Mouse (Mus musculus): Measurements from ENCODE around the gene Dst.

Dst gene

GRCm38 (mm10) chr1:34139871-34140471 is 231.9 kb downstream of the Dst start:
- DNase-seq, result no peak

DNA sequence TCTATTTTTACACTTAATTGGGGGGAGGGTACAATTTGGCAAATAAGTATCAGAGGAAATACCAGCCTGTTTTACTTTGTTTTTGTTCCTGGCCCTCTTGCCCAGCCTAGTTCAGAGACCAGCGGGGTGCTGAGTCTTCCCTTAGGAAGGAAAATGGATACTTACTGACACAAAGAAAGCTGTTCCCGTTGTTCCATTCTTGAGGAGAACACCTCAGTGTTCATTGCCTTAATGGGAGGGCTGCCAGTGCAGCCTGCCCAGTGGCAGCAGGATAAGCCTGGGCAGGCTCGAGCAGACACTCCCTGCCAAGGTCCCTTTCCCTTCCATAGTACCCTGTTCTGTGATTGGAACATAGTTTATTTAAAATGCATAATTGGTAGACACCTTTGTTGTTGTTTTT is 232.7 kb downstream of the Dst start:
- DNase-seq, result no peak

- DNase-seq, result no peak
These were observed 235.0 kb downstream of the Dst start for GRCm38 (mm10) chr1:34142951-34143580.

DNA sequence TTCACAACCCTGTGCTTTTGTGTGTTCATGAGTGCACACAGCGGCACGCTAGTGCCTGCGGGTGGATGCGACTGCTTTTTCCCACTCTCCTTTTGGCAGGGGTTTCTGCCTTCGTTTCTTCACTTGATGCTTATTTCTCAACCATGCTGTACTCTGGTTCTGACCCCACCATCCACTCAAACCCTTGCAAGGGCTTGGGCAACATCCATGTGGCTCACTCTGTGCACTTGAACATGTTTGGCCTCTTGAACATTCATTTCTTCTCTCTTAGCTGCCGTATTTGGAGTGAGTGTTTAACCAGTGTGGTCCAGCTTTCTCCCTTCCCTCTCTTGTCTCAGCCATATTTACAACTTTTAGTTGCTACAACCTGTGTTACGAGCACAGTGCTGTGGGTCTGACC is 236.8 kb downstream of the Dst start:
- DNase-seq, result no peak

DNA sequence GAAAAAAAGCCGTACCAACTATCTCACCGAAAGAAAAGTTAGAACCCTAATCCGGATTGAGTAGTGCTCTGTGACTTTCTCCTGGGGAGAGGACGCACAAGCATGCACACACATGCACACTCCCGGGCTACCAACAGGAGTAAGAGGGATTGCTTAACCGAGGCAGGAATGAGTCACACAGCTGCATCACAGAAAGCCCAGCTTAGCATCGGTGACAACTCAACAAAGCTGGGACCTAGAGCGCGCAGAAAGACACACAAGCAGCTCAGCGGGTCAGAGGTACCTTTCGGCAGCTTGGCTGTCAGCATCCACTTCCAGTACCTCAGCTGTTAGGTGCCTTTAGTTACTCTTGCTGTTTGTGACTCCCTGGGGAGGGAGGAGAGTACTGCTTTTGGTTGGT is 240.0 kb downstream of the Dst start:
- DNase-seq, result no peak

GRCm38 (mm10) chr1:34150416-34151093 is 242.5 kb downstream of the Dst start:
- no peak for DNase-seq

DNA sequence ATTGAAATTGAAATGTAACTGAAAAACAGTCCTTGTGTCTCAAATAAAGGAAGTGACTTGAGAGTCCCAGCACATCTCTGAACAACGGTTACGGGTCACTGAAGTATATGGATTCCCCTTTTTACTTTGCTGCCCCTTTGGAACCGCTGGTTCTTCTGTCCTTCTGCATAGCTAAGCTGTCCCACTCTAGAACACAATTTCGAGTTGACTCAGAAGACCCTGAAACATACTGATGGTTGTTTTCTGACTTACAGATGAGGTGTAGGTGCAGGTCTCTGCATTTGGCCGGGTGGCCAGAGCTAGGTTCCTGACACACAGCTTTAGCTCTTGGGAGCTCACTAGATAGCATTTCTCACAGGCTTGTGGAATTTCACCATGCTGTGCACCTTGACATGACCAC is 244.7 kb downstream of the Dst start:
- no peak for DNase-seq

DNA sequence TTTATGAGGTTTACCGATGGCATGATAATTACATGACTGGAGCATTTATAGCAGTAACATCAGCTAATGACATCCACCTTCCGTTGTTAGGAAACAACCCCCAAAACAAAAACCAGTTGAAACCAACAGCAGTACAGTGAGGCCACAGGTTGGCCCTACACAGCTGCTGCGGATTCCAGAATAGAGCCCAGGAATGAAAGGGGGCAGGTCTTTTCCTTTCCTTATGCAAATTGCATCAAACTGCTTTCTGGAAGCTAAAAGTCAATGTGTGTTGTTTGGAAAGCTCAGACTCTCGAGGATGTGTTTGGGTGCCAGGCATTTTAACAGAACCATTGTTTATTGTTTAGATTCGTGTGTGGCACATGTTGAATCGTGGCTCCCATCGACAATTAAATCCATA is 248.0 kb downstream of the Dst start:
- DNase-seq, result no peak

DNA sequence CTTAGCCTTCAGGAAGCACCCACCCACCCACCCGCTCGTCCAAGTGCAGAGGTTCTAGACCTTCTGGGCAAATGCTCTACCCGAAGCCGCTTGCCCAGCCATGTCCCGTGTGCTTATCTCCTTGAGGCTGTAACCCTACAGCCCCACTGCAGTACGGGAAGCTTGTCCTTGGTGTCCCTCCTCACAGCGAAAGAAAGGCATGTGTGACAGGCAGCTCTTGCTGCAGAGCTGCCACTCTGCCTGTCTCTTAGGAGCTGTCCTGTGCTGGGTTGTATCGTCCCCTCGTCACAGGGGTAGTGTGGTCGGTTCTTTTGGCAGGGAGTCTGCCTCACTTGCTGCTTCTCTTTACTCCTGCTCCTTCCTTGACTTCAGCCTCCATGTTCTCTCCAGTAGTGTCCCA is 249.7 kb downstream of the Dst start:
- DNase-seq, result no peak

DNA sequence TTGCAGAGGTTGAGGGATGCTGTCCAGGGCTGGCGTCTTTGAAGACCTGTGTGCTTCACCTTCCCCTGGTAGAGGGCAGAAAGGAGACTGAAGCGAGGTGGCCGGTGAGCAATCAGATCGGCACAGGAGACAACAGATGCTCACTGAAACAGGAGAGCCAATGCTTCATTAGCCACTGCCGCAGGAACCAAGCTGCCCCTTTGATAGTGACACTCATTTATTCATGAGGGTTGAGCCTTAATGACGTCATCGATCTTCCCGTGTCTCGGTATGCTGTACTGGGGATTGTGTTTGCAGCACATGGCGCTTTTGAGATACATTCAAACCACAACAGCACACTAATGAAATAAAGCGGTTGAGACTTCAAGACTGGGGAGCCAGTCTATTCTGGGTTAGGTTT is 250.8 kb downstream of the Dst start:
- DNase-seq, result no peak

GRCm38 (mm10) chr1:34159898-34160297 is 251.9 kb downstream of the Dst start:
- DNase-seq, result no peak

GRCm38 (mm10) chr1:34164616-34165295 is 256.7 kb downstream of the Dst start:
- DNase-seq, result peak; percentile 93

- DNase-seq, result no peak
These were observed 257.9 kb downstream of the Dst start for GRCm38 (mm10) chr1:34165926-34166325.

DNA sequence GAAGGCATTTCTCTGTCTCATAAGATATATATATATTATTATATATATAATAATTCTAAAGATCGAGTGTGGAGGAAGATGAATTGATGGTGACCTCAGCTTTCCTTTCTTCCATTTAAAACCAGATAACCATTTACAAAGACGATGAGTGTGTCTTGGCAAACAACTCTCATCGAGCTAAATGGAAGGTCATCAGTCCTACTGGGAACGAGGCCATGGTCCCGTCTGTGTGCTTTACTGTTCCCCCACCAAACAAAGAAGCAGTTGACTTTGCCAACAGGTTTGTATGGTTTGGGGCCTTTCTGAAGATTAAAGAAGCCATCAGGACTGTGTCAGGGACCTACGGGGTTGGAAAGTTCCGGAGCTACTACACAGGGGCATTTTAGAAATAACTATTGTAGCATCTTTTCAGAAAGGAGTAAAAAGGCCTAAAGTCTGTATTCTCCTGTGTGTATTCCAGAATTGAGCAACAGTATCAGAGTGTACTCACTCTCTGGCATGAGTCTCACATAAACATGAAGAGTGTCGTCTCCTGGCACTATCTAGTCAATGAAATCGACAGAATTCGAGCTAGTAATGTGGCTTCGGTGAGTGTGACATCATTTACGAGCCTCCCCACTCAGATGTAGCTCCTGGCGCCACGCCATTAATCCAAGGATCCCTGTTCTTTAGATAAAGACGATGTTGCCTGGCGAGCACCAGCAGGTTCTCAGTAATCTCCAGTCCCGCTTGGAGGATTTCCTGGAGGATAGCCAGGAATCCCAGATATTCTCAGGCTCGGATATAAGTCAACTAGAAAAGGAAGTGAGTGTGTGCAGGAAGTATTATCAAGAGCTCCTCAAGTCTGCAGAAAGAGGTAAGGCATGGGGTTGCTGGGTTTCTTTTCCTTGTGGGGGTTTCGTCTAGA is 259.4 kb downstream of the Dst start:
- DNase-seq, result peak; percentile 42

DNA sequence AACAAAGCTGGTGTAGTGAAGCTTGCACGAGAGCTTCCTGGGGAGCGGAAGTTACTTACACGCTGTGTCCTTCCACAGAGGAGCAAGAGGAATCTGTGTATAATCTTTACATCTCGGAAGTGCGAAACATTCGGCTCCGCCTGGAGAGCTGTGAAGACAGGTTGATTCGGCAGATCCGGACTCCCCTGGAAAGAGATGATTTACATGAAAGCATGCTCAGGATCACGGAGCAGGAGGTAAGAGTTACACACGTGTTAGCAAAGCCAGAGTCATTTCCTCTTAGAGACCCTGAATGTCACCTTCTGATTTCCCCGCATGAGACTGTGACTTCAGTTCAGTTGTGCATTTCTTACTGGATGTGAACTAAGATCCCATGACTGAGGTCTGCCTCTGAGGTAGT is 261.1 kb downstream of the Dst start:
- no peak for DNase-seq

GRCm38 (mm10) chr1:34174517-34174916 is 266.5 kb downstream of the Dst start:
- DNase-seq, result no peak

DNA sequence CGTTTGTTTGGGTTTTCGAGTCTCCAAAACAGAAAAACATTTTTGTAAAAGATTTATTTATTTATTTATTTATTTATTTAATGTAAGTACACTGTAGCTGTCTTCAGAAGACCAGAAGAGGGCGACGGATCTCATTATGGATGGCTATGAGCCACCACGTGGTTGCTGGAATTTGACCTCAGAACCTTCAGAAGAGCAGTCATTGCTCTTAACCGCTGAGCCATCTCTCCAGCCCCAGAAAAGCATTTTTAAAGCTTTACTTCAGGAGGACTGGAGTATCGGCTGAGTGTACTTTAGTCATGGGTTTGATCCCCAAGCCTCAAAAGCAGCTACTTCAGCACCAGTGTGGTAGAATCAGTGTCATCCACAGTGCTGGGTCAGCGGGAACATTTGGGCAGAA is 266.9 kb downstream of the Dst start:
- no peak for DNase-seq

- no peak for DNase-seq
These were observed 270.1 kb downstream of the Dst start for GRCm38 (mm10) chr1:34178022-34178727.

DNA sequence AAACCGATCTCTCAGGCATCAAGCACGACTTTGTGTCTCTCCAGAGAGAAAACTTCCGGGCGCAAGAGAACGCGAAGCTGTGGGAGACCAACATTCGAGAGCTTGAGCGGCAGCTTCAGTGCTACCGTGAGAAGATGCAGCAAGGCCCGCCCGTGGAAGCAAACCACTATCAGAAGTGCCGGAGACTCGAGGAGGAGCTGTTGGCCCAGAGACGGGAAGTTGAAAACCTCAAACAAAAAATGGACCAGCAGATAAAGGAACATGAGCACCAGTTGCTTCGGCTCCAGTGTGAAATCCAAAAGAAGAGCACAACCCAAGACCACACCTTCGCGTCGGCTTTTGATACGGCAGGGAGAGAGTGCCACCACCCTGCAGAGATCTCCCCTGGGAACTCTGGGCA is 271.7 kb downstream of the Dst start:
- no peak for DNase-seq

- no peak for DNase-seq
These were observed 274.6 kb downstream of the Dst start for GRCm38 (mm10) chr1:34182406-34183249.

GRCm38 (mm10) chr1:34183250-34183926 is 275.4 kb downstream of the Dst start:
- no peak for DNase-seq
